Mouse (Mus musculus) regulatory T cell (primary cell): Measurements from ENCODE around the gene Atf7.

Experiments
- in situ Hi-C: fragments of 300-600 bp; cut with MboI, MseI; formaldehyde crosslinking; loops from one replicate; pipeline ENCODE4 v1.15.1; 2025; ENCODE audit warnings: high pct_unique_total_duplicates

Gene Atf7

GRCm38 (mm10) chr15:102500479-102500878 lies 124.8 kb downstream of the Atf7 start:
- in situ Hi-C loops: no loop called here

- in situ Hi-C loops: no loop called here
Measured at GRCm38 (mm10) chr15:102499851-102500250, 125.4 kb downstream of the Atf7 start.

GRCm38 (mm10) chr15:102499370-102499769 lies 125.9 kb downstream of the Atf7 start:
- in situ Hi-C loops: no loop called here

- in situ Hi-C loops: no loop called here
Measured at GRCm38 (mm10) chr15:102498322-102498721, 126.9 kb downstream of the Atf7 start.

GRCm38 (mm10) chr15:102487664-102488063 lies 137.6 kb downstream of the Atf7 start:
- in situ Hi-C loops: no loop called here

GRCm38 (mm10) chr15:102485853-102486252 lies 139.4 kb downstream of the Atf7 start:
- in situ Hi-C loops: no loop called here

GRCm38 (mm10) chr15:102483136-102483535 lies 142.1 kb downstream of the Atf7 start:
- in situ Hi-C loops: no loop called here
